Mouse (Mus musculus): ENCODE measurements around the gene Tesmin. TPM values are rescaled to one million over a fixed set of nuclear protein-coding genes. Genes with fewer than 3 reads are reported as not detected.

Tesmin gene
- total RNA-seq, 2 experiments from 2014 or later, result 0.14 TPM; not detected in 1

DNA sequence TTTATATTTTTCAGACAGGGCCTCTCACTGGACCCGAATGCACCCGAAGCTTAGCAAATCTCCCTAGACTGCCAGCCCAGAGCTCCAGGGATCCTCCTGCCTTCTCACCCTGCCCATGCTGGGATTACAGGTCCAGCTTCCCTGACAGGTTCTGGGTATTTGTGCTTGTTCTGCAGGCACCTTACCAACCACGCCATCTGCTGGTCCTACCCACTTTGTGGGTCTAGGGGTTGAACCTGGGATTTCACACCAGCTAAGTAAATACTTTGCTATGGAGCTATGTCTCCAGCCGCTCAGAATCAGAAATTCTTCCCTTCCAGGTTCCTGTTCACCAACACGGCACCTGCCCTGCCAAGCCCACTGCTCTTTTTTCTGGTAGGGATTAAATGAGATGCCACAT is 49.3 kb downstream of the Tesmin start:
- no peak for DNase-seq (ENCODE audit: low spot score in 2 of 2)

- no peak for DNase-seq (ENCODE audit: low spot score in 2 of 2)
These were observed 52.0 kb downstream of the Tesmin start for GRCm38 (mm10) chr19:3440667-3441066.

- no peak for DNase-seq (ENCODE audit: low spot score in 2 of 2)
These were observed 52.4 kb downstream of the Tesmin start for GRCm38 (mm10) chr19:3441092-3441491.

- no peak for DNase-seq (ENCODE audit: low spot score in 2 of 2)
These were observed 58.7 kb downstream of the Tesmin start for GRCm38 (mm10) chr19:3447348-3447747.

DNA sequence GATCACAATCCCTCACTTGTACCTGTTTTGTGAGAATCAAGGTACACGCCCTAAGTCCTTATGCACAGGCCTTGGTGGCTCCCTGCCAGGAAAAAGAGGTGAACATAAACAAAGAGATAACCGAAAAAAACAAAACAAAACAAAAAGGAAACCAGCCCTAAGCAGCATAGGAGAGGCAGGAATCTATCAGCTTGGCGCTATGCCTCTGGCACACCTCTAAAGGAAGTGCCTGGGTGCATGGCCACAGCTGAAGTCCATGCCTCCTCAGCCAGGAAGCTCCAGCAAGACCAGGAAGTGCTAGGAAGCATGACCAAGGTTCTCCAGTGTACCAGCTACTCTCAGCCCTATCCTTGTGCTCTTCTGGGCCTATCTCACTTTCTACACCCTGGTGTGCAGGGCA is 60.6 kb downstream of the Tesmin start:
- DNase-seq (ENCODE audit: low spot score in 2 of 2), result no peak

- DNase-seq (ENCODE audit: low spot score in 2 of 2), result no peak
These were observed 62.1 kb downstream of the Tesmin start for GRCm38 (mm10) chr19:3450714-3451113.

- DNase-seq (ENCODE audit: low spot score in 2 of 2), result peak; percentile 74 to 75
These were observed 62.5 kb downstream of the Tesmin start for GRCm38 (mm10) chr19:3451170-3451569.

- peak in 1 of 2 experiments; percentile 10 for DNase-seq (ENCODE audit: low spot score in 2 of 2)
These were observed 63.0 kb downstream of the Tesmin start for GRCm38 (mm10) chr19:3451649-3452048.

Other genes with a start within 250 kb of the Tesmin start
- gene Mrpl21, start 106.0 kb upstream of the Tesmin start, total RNA-seq (2021), result 10 to 100 TPM; 52.1 to 55.8 TPM
- gene Ighmbp2, start 105.8 kb upstream of the Tesmin start, total RNA-seq (2021), result 1 to 10 TPM; 9.4 to 9.5 TPM
- 10 to 100 TPM; 21.2 to 22.0 TPM for gene Cpt1a, start 66.5 kb upstream of the Tesmin start, total RNA-seq (2021)
- not detected for gene Gal, start 25.7 kb downstream of the Tesmin start, total RNA-seq (2021)
- 10 to 100 TPM; 75.9 to 80.3 TPM for gene Ppp6r3, start 186.9 kb downstream of the Tesmin start, total RNA-seq (2021)